Mouse (Mus musculus) hindbrain, embryonic 12.5 days (tissue): ENCODE results near the gene Card6. TPM values are rescaled to one million over a fixed set of nuclear protein-coding genes. Genes with fewer than 3 reads are reported as not detected.

Source experiments
- ATAC-seq: fragments of 200-750 bp; cut with Nextera tagmentation; 2 replicates; pipeline ENCODE4 v1.8.0; 2017; ENCODE audit warnings: moderate TSS enrichment; ENCODE audit not compliant: low FRiP score
- H3K27ac ChIP-seq: fragments of 300-500 bp; sonication (generic); 2 replicates; pipeline ENCODE4 v1.5.1; 2016; ENCODE audit warnings: mild to moderate bottlenecking
- H3K27me3 ChIP-seq: fragments of 300-500 bp; sonication (generic); 2 replicates; pipeline ENCODE4 v1.6.1; 2016; ENCODE audit warnings: mild to moderate bottlenecking
- H3K36me3 ChIP-seq: fragments of 300-500 bp; sonication (generic); 2 replicates; pipeline ENCODE4 v1.6.1; 2016; ENCODE audit warnings: mild to moderate bottlenecking
- H3K4me1 ChIP-seq: fragments of 300-500 bp; sonication (generic); 2 replicates; pipeline ENCODE4 v1.6.1; 2016
- H3K4me2 ChIP-seq: fragments of 300-500 bp; sonication (generic); replicated peaks from 2 replicates; pipeline ENCODE4 v1.6.1; 2016; ENCODE audit warnings: mild to moderate bottlenecking
- H3K4me3 ChIP-seq: fragments of 300-500 bp; sonication (generic); 2 replicates; pipeline ENCODE4 v1.5.1; 2016; ENCODE audit warnings: mild to moderate bottlenecking
- H3K9ac ChIP-seq: fragments of 300-500 bp; sonication (generic); 2 replicates; pipeline ENCODE4 v1.6.1; 2016; ENCODE audit warnings: mild to moderate bottlenecking, moderate library complexity
- H3K9me3 ChIP-seq: fragments of 300-500 bp; sonication (generic); replicated peaks from 2 replicates; pipeline ENCODE4 v1.6.1; 2016; ENCODE audit warnings: mild to moderate bottlenecking
- WGBS: fragments of 180-500 bp; shearing (Covaris S2); methylation state at CpG from one replicate; pipeline ENCODE4 v1.1.7; 2016; 5-methylcytosine and 5-hydroxymethylcytosine counted together
- polyA plus RNA-seq: library from polyadenylated mRNA; unstranded; fragments of >200 nt; fragmentation: Nextera tagmentation; extraction: Ambion mirVana; gene quantifications from 2 replicates; pipeline ENCODE4 v1.2.1, GENCODE M21; 2016

Card6 gene
- polyA plus RNA-seq, 1 experiment from 2014 or later = 1.2 TPM

- H3K36me3 ChIP-seq = peaks cover 30% of the 10 kb centered on the region
- H3K27ac ChIP-seq = no peak overlapping the region
- no peak overlapping the region for H3K4me3 ChIP-seq
- H3K4me2 ChIP-seq = no peak overlapping the region
- 85% methylated on average over 4 of the region's 4 CpGs for WGBS
- H3K9ac ChIP-seq = no peak overlapping the region
- H3K4me1 ChIP-seq = no peaks in the 10 kb centered on the region
- H3K27me3 ChIP-seq = no peaks in the 10 kb centered on the region
- ATAC-seq = no peak
- H3K9me3 ChIP-seq = no peaks in the 10 kb centered on the region
Observed at GRCm38 (mm10) chr15:5126456-5126855, 18.1 kb upstream of the Card6 start.

GRCm38 (mm10) chr15:5121535-5122313 is 13.4 kb upstream of the Card6 start:
- Histone ChIP-seq H3K9ac (no peak overlapping the region), H3K4me1 (peaks cover 9% of the 10 kb centered on the region), H3K4me3 (no peak overlapping the region), H3K27me3 (no peaks in the 10 kb centered on the region), H3K4me2 (no peak overlapping the region), H3K36me3 (peaks cover 59% of the 10 kb centered on the region), H3K27ac (no peak overlapping the region), H3K9me3 (no peaks in the 10 kb centered on the region)
- 88% methylated on average over 12 of the region's 12 CpGs for WGBS
- ATAC-seq = 0 out of 2 replicates have a peak, but pooled peaks have one; percentile 27

- H3K36me3 ChIP-seq = peaks cover 53% of the 10 kb centered on the region
- no peak for ATAC-seq
- H3K9me3 ChIP-seq = no peaks in the 10 kb centered on the region
- H3K27me3 ChIP-seq = no peaks in the 10 kb centered on the region
- no peak overlapping the region for H3K4me3 ChIP-seq
- H3K9ac ChIP-seq = no peak overlapping the region
- H3K27ac ChIP-seq = no peak overlapping the region
- H3K4me1 ChIP-seq = peaks cover 15% of the 10 kb centered on the region
- WGBS = 94% methylated on average over 2 of the region's 2 CpGs
- H3K4me2 ChIP-seq = no peak overlapping the region
Observed at GRCm38 (mm10) chr15:5119707-5120106, 11.4 kb upstream of the Card6 start.

GRCm38 (mm10) chr15:5119192-5119591 is 10.9 kb upstream of the Card6 start:
- no peak overlapping the region for H3K27ac ChIP-seq
- no peaks in the 10 kb centered on the region for H3K9me3 ChIP-seq
- no peak for ATAC-seq
- WGBS = 94% methylated on average over 2 of the region's 2 CpGs
- H3K9ac ChIP-seq = no peak overlapping the region
- H3K27me3 ChIP-seq = no peaks in the 10 kb centered on the region
- H3K4me1 ChIP-seq = peaks cover 15% of the 10 kb centered on the region
- peaks cover 48% of the 10 kb centered on the region for H3K36me3 ChIP-seq
- no peak overlapping the region for H3K4me2 ChIP-seq
- no peak overlapping the region for H3K4me3 ChIP-seq

- H3K4me2 ChIP-seq = no peak overlapping the region
- H3K9me3 ChIP-seq = no peaks in the 10 kb centered on the region
- WGBS = 92% methylated on average over 9 of the region's 9 CpGs
- no peak overlapping the region for H3K9ac ChIP-seq
- H3K27ac ChIP-seq = no peak overlapping the region
- peaks cover 46% of the 10 kb centered on the region for H3K36me3 ChIP-seq
- no peaks in the 10 kb centered on the region for H3K27me3 ChIP-seq
- no peak overlapping the region for H3K4me3 ChIP-seq
- H3K4me1 ChIP-seq = peaks cover 15% of the 10 kb centered on the region
- ATAC-seq = no peak
Observed at GRCm38 (mm10) chr15:5118626-5119025, 10.3 kb upstream of the Card6 start.

GRCm38 (mm10) chr15:5117031-5117601 is 8.8 kb upstream of the Card6 start:
- Histone ChIP-seq H3K9ac (peak overlapping the region; percentile 91), H3K27me3 (no peaks in the 10 kb centered on the region), H3K9me3 (no peaks in the 10 kb centered on the region), H3K4me2 (peak overlapping the region; percentile 76), H3K4me1 (peaks cover 15% of the 10 kb centered on the region), H3K4me3 (peak overlapping the region; percentile 80), H3K27ac (peak overlapping the region; percentile 91), H3K36me3 (peaks cover 36% of the 10 kb centered on the region)
- WGBS = 3% methylated on average over 22 of the region's 22 CpGs
- ATAC-seq = no peak; the same call in 1 of the 2 replicates

- ATAC-seq = peak; percentile 99
- WGBS = under 1% methylated on average over 55 of the region's 55 CpGs
Observed at GRCm38 (mm10) chr15:5116270-5117030, 8.1 kb upstream of the Card6 start, which contains the start of gene Rpl37. Gene Rpl37, plus strand, starts transcription at chr15:5116645.

GRCm38 (mm10) chr15:5115173-5115572 is 6.8 kb upstream of the Card6 start:
- H3K9ac ChIP-seq = no peak overlapping the region; the same call in 1 of the 2 replicates
- H3K4me1 ChIP-seq = peaks cover 15% of the 10 kb centered on the region
- peak overlapping the region; percentile 91 for H3K27ac ChIP-seq
- 73% methylated on average over 8 of the region's 8 CpGs for WGBS
- H3K4me2 ChIP-seq = peak overlapping the region; percentile 76
- H3K27me3 ChIP-seq = no peaks in the 10 kb centered on the region
- peak overlapping the region; percentile 80 for H3K4me3 ChIP-seq
- peaks cover 19% of the 10 kb centered on the region for H3K36me3 ChIP-seq
- ATAC-seq = no peak
- no peaks in the 10 kb centered on the region for H3K9me3 ChIP-seq

More at GRCm38 (mm10) chr15:5116270-5117030, 8.1 kb upstream of the Card6 start, which contains the start of gene Rpl37:
- Histone ChIP-seq H3K4me1 (peaks cover 15% of the 10 kb centered on the region), H3K4me3 (peak within 1 kb of the TSS; percentile 80), H3K4me2 (peak within 1 kb of the TSS; percentile 76), H3K9ac (peak within 1 kb of the TSS; percentile 91), H3K9me3 (no peaks in the 10 kb centered on the region), H3K36me3 (peaks cover 29% of the 10 kb centered on the region), H3K27ac (peak within 1 kb of the TSS; percentile 91), H3K27me3 (no peaks in the 10 kb centered on the region)

- H3K9ac ChIP-seq = no peak overlapping the region
- H3K4me1 ChIP-seq = peaks cover 9% of the 10 kb centered on the region
- H3K27ac ChIP-seq = no peak overlapping the region
- no peak overlapping the region for H3K4me3 ChIP-seq
- H3K4me2 ChIP-seq = no peak overlapping the region
- no peaks in the 10 kb centered on the region for H3K9me3 ChIP-seq
- 81% methylated on average over 3 of the region's 3 CpGs for WGBS
- H3K36me3 ChIP-seq = no peaks in the 10 kb centered on the region
- ATAC-seq = no peak
- no peaks in the 10 kb centered on the region for H3K27me3 ChIP-seq
Observed at GRCm38 (mm10) chr15:5112651-5113050, 4.3 kb upstream of the Card6 start.

- no peak for ATAC-seq
- no peaks in the 10 kb centered on the region for H3K27me3 ChIP-seq
- H3K4me2 ChIP-seq = no peak overlapping the region
- H3K36me3 ChIP-seq = no peaks in the 10 kb centered on the region
- no peaks in the 10 kb centered on the region for H3K4me1 ChIP-seq
- no peak overlapping the region for H3K27ac ChIP-seq
- WGBS = 80% methylated on average over 3 of the region's 3 CpGs
- H3K9me3 ChIP-seq = no peaks in the 10 kb centered on the region
- no peak overlapping the region for H3K4me3 ChIP-seq
- no peak overlapping the region for H3K9ac ChIP-seq
Observed at GRCm38 (mm10) chr15:5108655-5109040, 309 bp upstream of the Card6 start.

GRCm38 (mm10) chr15:5106293-5106692 is 2.0 kb downstream of the Card6 start:
- Histone ChIP-seq H3K9me3 (no peaks in the 10 kb centered on the region), H3K4me3 (no peak overlapping the region)

GRCm38 (mm10) chr15:5105891-5106290 is 2.4 kb downstream of the Card6 start:
- WGBS = 84% methylated on average over 6 of the region's 6 CpGs
- Histone ChIP-seq H3K4me1 (no peaks in the 10 kb centered on the region), H3K27ac (no peak overlapping the region), H3K9me3 (no peaks in the 10 kb centered on the region), H3K27me3 (no peaks in the 10 kb centered on the region), H3K9ac (no peak overlapping the region), H3K36me3 (no peaks in the 10 kb centered on the region), H3K4me2 (no peak overlapping the region), H3K4me3 (no peak overlapping the region)
- no peak for ATAC-seq

More at GRCm38 (mm10) chr15:5106293-5106692, 2.0 kb downstream of the Card6 start:
- Histone ChIP-seq H3K27ac (no peak overlapping the region), H3K9ac (no peak overlapping the region), H3K27me3 (no peaks in the 10 kb centered on the region), H3K36me3 (no peaks in the 10 kb centered on the region), H3K4me1 (no peaks in the 10 kb centered on the region), H3K4me2 (no peak overlapping the region)
- no peak for ATAC-seq
- WGBS = 54% methylated on average over 2 of the region's 2 CpGs
